Mouse (Mus musculus) urinary bladder, adult 2 months (tissue): ENCODE data around the gene Rad9b. TPM values are rescaled to one million over a fixed set of nuclear protein-coding genes. Genes with fewer than 3 reads are reported as not detected.

Experiments
- DNase-seq: peaks from one replicate; pipeline ENCODE4 v3.0.0; 2022; ENCODE audit warnings: low spot score
- polyA plus RNA-seq: library from polyadenylated mRNA; depleted of rRNA; stranded (reverse); fragments of >200 nt; gene quantifications from 2 replicates; pipeline ENCODE4 v1.2.3, GENCODE M21; 2012; rRNA removed

Rad9b gene
- polyA plus RNA-seq, 1 experiment, result 13.9 TPM

DNA sequence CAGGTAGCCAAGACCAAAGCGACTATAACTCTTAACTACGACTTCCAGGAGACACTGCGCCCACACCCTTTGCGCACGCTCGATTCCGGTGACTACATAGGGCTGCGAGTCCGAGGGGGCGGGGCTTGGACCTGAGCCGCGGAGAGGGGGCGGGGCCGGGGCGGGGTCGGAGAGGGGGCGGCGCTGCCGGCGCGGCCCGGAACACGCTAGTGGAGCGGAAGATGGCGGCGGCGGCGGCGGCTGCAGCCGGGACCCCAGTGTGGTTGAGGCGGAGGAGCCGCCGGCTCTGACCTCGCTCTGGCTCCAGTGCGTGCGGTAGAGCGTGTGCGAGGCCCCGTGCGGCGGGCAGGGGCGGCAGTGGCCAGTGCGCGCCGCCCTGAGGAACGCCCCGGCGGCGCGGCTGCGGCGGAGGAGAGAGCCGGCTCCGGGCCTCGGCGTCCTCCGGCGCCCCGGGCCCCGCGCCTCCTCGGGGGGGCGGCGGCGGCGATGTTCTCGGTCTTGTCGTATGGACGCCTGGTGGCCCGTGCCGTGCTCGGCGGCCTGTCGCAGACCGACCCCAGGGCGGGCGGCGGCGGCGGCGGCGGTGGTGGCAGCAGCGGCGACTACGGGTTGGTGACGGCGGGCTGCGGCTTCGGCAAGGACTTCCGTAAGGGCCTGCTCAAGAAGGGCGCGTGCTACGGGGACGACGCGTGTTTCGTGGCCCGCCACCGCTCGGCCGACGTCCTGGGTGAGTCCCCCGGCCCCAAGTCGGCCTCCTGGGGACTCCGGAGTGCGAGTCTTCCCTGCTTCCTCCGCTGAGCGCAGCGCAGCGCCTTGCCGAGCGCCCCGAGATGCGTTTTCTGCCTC, 69.6 kb downstream of the Rad9b start, which contains the start of gene Pptc7:
Gene Pptc7 (plus strand): TSS at position 183 of the 846 bp plus-strand sequence.
- peak; percentile 79 for DNase-seq

DNA sequence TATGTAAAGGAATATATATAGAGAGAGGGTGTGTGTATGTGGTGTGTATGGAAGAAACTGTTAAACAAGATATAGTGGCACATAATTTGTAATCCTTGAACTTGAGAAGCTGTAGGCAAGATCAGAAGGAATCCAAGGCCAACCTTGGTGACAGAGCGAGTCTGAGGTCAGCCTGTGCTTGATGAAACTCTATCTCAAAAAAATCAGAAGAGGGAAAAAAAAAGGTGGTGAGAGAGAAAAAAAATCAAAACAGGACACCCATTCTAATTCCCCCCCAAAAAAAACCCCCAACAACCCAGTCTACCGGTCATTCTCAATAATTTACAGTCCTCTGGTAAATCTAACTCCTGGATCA, 70.2 kb downstream of the Rad9b start:
- no peak for DNase-seq

DNA sequence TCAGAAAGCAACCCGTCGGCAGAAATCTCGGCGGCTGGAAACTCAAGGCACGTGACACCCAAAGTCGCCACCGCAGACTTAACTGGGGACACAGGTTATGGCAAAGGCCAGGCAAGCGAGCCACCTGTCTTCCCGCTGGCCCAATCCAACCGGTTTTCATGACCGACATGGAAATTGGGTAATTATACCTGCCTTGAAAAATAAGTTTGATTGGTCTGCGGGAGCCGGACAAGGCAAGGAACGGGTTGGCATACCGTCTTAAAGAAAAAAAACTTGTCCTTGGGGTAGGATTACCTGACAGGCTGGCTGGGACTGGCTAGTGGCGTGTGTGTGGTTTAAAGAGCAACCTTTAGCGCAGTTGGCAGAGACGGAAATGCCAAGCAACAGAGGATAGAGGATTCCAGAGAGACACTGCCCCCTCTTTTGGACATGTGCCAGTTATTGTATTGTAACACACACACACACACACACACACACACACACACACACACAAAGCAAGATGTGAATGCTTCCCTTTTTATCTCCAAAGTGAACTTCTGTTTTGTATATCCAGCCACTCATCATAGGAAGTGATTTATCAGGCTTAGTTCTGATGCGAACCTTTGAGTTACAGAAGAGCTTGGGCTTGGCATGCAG, 73.1 kb downstream of the Rad9b start:
- peak; percentile 50 for DNase-seq

DNA sequence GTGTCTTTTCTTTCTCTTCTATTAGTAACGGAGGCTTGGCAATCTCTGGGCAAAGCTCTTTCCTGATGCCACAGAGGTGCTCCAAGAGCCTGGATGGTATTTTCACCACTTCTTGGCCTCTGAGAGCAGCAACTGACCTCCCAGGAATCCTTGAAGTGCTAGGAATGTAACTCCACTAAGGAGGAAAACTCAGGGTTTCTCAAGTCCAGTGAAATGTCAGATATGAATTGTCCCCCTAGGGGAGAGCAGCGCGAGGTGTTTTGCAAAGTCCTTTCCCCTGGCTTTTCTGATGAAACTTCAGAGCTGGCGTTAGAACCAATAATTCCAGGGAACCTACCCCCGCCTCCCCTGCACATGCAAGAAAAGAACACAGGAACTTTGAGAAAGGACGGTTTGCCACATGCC, 73.6 kb downstream of the Rad9b start:
- DNase-seq, result no peak

DNA sequence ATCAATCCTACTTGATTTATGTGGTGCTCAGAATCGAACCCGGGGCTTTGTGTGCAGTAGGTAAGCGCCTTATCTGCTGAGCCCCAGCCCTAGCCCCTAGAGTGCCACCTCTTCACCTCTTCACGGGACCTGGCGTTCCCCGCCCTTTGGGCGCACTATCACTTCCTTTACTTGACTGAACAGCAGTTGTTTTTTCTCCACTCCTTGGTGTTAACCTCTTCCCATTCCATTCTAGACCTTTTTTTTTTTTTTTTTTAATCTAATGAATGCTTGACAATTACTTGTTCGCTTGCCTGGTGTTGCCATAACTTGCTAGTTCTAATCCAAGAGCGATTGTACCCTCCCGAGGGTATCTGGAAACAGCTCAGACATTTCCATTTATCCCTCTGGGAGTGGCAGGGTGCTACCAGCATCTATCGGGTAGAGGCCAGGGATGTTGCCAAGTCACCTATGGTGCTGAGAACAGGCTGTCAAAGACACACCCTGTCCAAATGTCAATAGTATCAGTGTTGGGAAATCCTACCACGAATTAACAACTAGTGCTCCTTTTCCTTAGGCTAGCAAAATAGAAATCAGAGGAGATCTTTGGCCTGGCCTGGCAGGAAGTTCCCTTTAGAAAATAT, 74.1 kb downstream of the Rad9b start:
- no peak for DNase-seq

DNA sequence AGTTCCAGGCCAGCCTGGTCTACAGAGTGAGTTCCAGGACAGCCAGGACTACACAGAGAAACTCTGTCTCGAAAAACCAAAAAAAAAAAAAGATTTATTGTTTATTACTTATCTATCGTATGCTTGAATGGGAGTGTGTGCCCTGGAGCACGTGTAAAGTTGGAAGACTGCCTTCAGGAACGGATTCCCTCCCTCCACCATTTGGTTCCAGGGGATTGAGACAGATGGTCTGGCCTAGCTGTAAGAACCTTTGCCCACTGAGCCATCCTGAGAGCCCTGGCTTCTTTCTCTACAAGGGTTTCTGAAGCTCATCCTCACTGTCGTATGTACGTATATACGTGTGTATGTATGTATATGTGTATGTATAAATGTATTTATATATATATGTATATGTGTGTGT, 75.1 kb downstream of the Rad9b start:
- no peak for DNase-seq

DNA sequence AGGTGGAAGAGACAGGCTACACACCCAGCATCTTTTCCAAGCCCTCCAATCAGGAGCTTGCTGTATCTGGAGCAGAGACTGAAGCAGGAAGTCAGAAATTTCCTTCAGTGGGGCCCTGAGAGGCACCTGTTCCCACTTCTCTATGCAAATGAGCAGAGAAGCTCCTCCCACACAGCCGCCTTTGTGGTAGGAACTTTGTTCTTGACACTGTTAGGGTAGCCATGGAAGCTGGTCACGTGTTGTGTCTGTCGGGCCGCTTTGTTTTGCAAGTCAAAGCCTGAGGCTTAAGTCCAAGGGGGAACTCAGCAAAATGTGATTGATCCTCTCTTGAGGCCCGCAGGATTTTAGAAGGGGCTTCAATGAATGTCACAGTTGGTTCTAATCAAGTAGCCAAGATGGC, 79.2 kb downstream of the Rad9b start:
- DNase-seq, result no peak

Other genes starting within 250 kb of the Rad9b start
- 0.18 and 0.19 TPM in 2 replicates for gene Ccdc63, start 213.4 kb downstream of the Rad9b start, polyA plus RNA-seq
- gene Ppp1cc, start 196.0 kb downstream of the Rad9b start, polyA plus RNA-seq, result 167 and 172 TPM in 2 replicates
- gene Hvcn1, start 147.4 kb downstream of the Rad9b start, polyA plus RNA-seq, result 3.6 and 6.0 TPM in 2 replicates
- 15.6 and 17.7 TPM in 2 replicates for gene Tctn1, start 89.8 kb downstream of the Rad9b start, polyA plus RNA-seq
- gene Pptc7, start 69.9 kb downstream of the Rad9b start, polyA plus RNA-seq, result 22.6 and 25.2 TPM in 2 replicates
- 114 and 152 TPM in 2 replicates for gene Vps29, start 136 bp upstream of the Rad9b start, polyA plus RNA-seq
- gene Gpn3, start 17.6 kb upstream of the Rad9b start, polyA plus RNA-seq, result 32.2 and 40.1 TPM in 2 replicates
- 26.4 and 33.0 TPM in 2 replicates for gene Fam216a, start 18.1 kb upstream of the Rad9b start, polyA plus RNA-seq
- 295 and 362 TPM in 2 replicates for gene Arpc3, start 37.6 kb upstream of the Rad9b start, polyA plus RNA-seq
- gene Anapc7, start 67.5 kb upstream of the Rad9b start, polyA plus RNA-seq, result 41.6 and 46.7 TPM in 2 replicates
- 339 and 500 TPM in 2 replicates for gene Atp2a2, start 148.0 kb upstream of the Rad9b start, polyA plus RNA-seq